Mouse (Mus musculus) lung, postnatal 25 days (tissue): ENCODE measurements around the gene Gstm2.
A peak's percentile ranks its signal among the peaks of the same experiment; 100 is the strongest.
"Not testable (repeated sequence)": the region's sequence is repeated elsewhere in the genome, so short reads cannot be mapped to it uniquely, and the experiment has no call there.

ENCODE experiments used
- DNase-seq: peaks from one replicate; pipeline ENCODE4 v3.0.0; 2022; ENCODE audit warnings: low spot score

Gene Gstm2

DNA sequence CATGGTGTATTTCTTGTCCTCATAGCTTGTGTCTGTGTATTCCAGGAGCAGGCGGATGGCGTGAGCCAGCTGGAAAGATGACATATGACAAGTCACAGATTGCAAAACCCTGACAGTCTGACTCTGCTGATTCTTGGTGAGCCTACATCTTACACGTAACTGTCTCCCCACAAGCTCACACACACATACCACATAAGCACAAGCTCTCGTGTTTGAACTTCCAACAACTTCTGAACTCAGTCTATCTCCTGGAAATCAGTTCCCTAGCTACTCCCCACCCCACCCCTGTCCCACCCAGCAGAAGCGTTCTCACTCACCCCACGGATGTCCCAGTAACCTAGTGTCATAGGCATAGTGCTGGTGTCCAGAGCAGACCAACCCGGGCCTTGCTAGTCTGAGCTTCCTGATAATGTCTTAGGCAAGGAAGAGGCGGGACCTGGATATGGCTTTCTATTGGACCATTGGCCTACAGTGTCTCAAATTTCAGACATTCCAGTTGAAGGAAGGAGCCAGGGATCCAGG is at the start of gene Gstm2:
Gstm2 (minus strand) TSS at position 413 of the 522 bp plus-strand sequence.
- peak; percentile 84 for DNase-seq

DNA sequence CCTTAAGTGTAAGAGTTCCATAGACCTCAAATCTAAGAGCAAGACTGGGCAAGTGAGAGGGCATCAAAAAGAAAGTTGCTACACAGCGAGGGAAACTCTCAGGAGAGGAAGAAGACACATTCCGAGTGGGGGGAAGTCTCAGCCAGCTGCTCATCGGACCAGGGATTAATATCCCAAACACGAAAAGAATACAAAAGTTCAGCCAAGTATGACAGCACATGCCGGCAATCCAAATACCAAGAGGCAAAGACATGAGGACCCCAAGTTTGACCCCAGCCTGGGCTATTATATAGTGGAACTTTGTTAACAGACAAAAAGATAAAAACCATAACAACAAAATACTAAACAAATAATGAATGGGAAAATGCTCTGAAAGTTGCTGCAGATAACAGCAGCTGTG is 46.9 kb upstream of the Gstm2 start:
- no peak for DNase-seq

DNA sequence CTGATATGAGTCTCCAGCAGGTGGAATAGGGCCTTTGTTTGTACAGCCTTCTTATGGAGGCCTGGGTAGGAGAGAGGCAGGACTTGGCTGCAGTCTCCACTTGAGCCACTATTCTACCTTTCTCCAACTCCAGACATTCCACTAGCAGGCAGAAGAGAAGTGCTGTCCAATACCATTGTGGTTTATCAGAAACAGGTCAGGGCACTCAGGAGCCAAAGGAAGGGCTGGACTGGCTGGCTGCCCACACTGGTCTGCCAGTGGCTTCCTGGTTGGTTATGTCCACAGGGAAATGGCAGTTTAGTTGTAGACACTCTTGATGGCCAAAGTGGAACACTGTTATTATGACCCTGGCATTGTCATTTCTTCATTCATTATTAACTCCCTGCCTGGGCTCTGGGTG is 45.9 kb upstream of the Gstm2 start:
- DNase-seq, result peak; percentile 44

DNA sequence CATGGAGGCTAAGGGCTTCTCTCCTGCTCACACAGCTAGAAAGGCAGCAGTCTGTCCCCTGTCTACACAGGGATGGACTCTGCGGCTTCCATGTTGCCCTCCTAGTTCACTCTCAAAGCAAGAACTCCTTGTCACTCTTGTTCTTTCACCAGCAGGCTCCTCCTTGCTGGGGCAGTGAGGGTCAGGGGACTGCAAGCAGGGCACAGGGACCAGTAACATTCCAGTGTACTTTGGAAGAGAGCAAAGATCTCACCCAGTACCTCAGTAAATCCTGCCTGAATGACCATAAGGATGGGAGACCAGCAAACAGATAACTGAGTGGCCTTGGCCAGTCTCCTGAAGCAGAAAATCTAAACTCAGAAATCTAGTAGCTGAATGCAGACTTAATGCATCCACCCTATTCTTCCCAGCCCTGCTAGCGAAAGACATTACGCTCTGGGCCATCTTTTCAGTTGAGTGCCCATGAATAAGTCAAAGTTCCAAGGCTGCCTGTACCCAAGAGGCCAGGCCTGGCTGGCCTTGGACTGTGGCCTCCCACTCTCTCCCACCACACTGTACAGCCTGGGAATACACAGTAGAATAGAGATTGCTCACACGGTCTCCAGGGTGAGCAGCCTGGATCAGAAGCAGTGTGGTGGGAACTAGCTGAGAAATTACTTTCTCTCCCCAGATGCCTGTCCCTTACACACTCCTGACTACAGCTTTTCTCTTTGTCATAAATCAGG is 42.5 kb upstream of the Gstm2 start:
- DNase-seq, result no peak

DNA sequence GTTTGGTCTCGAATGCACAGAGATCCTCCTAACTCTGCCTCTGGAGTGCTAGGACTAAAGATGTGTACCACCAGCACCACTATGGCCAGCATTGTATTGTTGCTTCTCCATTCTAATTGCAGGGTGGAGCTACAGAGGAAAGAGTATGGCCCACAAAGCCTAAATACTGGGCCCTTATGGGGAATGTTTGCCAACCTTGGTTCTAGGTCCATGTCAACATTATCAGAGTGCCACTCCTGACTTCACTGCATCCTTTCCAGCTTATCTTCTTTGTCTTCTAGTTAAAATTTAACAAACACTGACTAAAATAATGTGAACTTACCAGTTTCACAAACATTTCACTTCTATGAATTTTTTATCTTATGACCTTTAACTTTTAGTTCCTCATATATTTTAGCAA is 40.3 kb upstream of the Gstm2 start:
- no peak for DNase-seq

DNA sequence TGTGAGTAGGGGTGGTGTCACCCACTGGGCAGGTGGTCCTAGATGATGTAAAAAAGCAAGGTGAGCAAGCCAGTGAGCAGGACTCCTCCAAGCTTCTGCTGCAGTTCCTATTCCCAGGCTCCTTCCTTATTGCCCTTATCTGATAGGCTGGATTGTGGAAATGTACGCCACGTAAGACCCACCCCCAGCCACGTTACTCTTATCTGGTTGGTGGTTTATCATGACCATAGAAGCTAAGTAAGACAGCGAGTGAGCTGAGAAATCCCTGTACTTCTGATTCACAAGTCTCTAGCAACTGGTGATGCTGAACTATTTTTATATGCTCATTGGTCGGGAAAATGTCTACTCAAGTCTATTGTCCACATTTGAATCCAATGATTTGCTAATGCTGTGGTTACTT is 39.8 kb upstream of the Gstm2 start:
- DNase-seq, result no peak

DNA sequence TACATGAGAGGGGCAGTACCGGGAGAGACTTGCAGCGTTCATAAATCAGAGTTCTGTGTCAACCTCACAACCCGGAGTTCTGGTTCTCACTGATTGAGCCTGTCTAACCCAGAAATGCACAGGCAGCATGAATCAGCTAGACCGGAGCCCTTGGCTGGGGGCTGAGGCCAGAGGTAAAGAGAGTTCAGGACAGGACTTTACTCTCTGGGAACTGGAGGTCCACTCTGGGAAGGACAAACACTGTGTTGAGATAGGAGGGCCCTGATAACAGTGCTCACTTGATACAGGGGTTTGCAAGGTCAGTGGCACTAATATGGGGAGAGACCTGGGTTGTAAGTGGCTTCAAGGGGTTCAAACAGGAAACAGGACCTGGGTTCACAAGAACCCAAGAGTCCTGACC is 39.1 kb upstream of the Gstm2 start:
- DNase-seq, result no peak

DNA sequence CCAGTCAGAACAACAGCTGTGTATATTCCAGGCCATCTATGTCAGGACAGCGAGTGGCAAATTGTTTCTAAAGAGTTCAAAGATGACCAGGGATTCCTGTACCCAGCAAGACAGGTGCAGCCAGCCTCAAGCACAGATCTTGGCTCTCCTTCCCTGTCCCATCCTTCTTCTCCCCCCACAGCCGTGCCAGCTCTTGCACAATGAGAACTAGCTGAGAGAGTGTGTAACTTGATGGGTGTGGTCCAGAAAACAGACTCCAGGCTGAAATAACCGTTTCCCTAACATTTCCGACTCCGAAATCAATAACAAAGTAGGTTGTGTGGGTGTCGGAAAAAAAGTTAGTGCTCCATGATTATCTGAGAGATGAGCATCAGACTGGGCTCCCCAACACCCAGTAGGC is 36.4 kb upstream of the Gstm2 start:
- peak; percentile 62 for DNase-seq

DNA sequence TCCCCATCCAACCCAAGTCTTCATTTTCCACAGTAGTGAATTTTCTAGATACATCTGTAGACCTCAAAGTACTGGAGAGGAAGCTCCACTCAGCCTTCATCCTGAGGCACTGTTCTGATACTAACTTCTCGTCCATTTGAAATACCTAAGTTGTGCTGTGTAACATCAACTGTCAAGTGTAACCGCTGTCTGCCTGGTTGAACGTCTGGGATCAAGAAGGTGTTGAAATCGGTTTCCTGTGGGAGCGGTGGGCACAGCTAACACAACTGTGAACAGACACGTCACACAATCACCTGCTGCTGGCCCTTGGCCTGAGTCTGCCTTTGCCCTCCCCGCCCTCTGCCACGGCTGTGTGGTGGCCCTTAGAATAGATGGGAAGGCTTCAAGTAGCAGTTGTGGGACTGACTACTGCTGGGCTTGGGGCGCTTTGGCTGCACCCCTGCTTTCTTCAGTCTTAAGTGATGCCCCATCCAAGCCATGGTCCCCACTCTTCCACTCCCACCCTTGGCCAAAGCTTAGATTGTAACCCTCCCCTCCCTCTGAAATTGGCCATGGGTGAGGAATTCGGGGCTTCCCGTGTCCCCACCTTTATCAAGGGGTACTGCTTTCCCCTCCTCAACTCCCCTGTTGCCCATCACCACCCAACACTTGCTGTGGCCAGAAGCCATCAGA is 34.2 kb upstream of the Gstm2 start:
- not testable (repeated sequence) for DNase-seq

DNA sequence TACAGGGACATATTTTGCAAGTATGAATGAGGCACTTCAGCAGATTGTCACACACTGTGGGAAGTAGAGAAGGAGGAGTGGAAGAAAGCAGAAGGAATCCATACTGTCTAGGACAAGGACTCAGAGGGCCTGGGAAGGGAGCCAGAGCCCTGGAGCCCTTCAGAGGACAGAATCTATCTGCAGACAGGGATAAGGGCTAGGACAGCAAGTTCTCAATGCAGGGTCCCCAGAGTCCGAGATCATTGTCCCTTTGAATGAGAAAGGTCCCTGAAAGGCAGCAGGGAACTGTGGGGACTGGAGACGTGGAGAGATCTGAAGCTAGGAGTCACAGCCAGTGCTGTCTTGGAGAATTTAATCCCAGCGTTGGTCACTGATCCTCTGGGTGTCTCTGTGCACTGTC is 33.0 kb upstream of the Gstm2 start:
- not testable (repeated sequence) for DNase-seq

DNA sequence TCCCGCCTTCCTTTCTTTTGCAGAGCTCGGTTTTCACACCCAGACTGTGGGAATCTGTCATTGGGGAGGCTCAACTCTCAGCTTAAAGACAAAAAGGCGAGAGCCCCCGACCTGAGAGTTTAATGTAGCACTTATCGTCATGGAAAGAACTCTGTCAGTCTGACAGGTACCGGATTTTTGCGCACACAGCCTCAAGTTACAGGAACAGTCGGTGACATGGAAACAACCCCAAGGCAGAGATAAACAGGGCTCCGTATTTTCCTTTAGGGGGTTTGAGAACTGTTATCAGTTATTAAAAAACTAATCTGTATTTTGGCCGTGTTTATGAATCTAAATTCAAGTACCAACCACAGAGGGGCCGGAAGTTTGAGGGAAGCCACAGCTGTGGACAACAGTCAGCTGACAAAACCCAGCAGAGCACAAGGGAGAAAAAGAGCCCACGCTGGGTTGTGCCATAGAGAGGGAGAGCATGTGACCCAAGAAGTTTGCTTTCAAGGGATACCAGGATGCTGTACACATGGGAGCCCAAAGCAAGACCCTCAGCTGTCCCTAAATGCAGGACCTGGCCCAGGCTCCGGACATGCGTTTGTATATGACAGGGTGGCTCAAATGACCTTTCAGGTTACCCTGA is 32.1 kb upstream of the Gstm2 start:
- DNase-seq, result peak; percentile 46

DNA sequence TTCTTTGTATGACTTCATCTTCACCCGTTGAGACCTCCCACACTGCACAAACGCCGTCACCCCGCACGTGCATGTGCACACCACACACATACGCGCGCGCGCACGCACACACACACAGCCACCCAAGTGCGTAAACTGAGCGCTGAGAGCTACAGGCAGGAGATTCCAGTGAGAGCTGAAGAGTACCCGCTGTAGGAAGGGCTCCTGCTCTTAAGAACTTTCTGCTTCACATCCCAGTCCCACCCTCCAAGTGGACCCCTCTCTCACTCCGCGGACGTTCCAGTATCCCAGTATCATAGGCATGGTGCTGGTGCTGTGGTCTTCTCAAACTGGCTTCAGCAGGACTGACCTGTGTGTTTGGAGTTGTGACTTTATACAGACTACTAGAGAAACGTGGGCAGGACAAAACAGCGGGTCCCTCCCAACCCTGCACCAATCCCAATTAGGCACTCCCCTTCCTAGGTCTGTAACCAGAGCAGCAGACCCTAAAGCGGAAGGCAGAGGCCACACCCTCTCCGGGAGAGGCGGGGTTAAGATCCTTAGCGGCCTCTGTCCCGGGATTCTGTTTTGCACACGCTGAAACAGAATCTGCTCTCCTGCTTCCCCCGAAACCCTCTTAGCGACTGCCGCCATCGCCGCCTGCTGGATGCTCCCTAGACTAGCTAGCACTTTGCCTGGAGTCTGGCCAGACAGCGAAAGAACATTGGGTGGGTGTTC is 31.4 kb upstream of the Gstm2 start, which contains the start of gene Gstm1:
Gstm1 (minus strand) TSS at position 501 of the 717 bp plus-strand sequence.
- peak; percentile 98 for DNase-seq

DNA sequence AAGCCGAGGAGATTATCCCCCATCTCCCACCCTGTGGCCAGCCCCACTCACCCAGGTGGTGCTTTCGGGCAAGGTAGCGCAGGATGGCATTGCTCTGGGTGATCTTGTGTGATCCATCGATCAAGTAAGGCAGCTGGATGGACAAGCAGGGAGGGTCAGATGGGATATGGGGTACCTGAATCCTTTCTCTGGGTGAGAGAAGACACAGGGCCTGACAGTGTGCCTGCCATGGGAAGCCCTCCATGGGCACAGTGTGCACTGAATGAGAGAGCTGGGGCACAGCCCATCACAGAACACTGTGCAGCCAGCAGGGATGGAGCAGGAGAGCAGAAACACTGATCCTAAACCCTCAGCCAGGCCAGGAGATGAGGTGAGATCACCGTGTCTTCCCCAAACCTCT is 30.2 kb upstream of the Gstm2 start:
- DNase-seq, result not testable (repeated sequence)

DNA sequence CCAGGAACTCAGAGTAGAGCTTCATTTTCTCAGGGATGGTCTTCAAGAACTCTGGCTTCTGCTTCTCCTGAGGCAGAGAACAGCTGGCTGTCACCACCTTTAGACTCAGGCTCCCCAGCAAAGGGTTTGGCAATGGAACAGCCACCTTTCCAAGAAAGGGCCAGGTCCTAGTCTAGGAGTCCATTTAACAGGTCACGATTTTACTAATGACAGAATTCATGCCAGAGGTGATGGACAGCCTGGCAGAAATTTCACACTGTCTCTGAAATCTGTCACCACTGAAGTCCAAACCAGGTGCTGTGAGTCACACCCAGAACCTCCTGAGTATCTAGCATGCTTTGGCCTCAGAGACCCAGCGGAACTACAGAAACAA is 28.7 kb upstream of the Gstm2 start:
- DNase-seq, result no peak

DNA sequence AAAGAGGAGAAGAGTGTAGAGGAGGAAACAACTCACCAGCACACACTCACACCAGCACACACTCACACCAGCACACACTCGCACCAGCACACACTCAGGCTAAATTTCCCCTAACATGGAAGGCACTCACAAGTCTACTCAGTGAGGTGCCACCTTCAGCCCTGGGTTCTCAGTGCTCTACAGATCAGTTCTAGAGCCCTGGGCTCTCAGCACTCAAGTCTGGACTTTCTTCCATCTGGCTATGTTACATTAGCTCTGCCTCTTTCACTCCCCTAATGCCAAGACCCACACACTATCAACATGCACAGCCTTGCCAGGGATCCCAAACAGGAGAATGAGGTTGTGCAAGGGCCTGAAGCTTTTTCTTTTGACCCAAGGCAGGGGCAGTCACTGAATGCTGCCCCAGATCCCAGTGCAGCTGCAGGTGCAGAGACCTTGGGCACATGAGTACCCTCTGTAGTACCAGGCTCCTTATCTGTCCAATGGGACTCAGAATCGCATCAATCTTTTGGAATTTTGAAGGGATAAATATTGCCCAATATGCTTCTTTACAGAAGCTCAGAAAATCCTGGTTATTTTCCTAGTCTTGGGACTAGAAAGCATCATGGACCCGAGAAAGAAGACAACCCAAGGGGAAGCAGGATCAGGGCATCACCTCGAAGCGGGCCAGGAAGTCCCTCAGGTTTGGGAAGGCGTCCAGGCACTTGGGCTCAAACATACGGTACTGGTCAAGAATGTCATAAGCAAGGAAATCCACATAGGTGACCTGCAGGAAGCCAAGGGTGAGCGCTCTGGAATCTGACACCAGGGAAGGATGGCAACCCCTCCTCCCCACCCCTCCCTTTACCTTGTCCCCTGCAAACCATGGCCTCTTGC is 28.1 kb upstream of the Gstm2 start:
- no peak for DNase-seq

DNA sequence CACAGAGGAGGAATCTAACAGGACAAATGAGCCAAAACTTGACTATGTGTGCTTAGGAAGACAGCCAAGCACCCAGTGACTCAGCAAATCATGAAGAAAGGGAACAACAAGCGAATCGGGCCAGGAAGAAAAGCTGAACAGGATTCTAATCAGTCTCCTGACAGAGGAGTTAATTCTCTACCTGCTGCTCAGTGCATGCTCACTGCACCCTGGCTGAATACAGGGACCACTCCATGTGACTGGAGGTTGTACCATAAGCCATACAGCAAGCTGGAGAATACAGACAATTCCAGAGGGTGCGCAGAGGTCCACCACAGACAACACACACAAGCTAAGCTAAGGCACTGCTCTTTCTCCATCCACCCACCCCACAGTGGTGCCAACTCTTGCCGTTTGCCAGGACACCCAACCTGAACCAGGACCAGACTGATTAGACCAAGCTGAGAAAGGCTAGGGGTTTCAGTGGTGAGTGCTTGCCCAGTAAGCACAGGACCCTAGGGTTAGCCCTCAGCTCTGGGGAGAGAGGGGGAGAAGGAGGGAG is 27.1 kb upstream of the Gstm2 start:
- peak; percentile 86 for DNase-seq

DNA sequence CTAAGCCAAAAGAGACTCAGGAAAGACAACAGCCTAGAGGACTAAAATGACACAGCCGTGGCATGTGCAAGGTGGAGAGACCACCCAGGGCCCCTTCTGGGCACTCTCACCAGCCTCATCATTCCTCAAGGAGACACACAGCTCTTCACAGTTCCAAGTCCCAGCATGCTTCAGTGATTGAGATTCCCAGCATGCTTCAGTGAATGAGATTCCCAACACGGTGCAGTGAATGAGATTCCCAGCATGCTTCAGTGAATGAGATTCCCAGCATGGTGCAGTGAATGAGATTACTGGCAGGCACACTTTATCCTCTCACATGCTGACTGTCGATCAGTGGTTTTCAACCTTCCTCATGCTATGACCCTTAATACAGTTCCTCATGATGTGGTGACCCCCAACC is 25.3 kb upstream of the Gstm2 start:
- no peak for DNase-seq

DNA sequence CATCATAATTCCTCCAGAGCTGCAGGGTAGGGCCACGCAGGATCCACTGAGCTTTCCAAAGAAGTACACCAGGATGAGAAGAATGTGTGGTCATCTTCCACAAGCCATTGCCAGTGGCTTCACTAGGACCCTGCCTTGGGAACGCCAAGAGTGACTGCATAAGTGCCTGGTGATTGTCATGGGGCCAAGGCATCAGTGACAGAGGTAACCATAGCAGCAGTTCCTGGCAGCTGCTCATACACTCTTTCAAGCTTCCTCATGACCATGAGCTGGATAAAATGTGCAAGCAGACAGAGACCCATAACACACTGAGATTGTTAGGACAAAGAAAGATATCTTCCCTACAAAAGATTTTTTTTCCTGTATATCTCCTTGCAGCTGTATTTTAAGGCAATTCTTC is 24.0 kb upstream of the Gstm2 start:
- no peak for DNase-seq

DNA sequence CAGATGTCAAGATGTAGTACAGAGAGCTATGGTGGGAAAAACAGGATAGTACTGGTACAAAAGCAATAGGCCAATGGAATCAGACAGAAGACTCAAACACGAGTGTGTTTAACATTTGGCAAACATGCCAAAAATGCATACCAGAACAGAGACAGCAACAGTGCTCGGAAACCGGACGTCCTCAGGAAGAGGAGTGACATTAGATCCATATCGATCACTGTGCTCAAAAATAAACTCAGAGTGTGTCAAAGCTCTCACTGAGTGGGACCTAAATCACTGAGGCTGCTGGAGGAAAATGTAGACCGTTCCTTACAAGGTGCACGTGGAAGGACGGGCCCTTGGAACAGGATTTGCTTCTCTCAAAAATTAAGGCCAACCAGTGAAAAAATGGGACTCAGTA is 15.8 kb upstream of the Gstm2 start:
- DNase-seq, result peak; percentile 71

DNA sequence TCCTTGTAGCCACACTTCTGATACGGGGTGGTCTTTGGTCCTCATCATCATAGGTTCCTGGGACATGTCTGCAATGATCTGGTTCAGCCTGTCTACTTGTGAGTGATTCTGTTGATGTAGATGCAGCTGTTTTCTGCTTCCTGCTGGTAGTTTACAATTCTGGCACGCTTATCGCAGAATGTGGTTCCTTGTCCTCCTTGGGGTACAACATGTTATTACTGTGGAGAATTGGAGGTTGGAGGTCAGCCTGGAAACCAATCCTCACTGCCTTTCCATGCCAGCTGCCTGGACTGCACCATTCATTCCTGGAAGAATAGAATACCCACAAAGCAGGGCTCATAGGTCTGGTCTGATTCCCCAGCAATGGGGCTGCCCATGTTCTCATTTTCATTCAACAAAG is 13.2 kb upstream of the Gstm2 start:
- DNase-seq, result no peak

DNA sequence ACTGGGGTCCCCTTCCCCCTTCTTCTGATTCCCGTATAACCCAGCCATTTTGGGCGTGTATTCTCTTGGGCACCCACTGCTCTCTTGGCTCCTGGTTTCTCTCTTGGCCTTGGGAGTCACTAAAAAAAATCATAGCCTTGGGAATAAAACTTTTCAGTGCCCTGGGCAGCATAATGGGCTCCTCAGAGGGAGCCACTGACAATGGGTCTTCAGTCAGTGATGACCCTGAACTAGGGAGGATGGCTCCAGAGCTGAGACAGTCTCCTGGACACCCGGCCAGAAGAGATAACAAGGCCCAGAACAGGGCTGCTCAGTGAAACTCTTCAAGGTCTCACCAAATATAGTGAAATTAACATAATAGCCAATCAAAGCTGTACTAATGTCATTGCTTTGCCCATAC is 12.3 kb upstream of the Gstm2 start:
- DNase-seq, result no peak
